15 mouse cellular contexts compared by ENCODE assay signal in the genomic region with DNA sequence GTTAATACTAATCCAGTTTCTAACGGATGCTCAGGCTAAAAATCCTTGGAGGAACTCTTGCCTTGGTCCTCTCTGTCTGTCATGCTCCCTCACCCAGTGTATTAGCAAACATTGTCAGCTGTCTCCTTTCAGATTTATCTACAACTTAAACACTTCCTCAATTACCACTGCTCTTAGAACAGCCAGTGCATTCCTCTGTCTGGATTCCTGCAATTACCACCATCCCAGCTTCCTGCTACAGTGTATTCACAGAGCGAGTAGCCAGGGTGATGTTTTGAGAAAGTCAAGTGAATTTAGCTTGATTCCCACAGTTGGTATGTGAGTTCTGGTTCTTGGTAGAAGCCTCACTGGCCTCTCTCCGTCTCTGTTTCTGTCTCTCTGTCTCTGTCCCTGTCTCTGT.
A peak's percentile ranks its signal among the peaks of the same experiment; 100 is the strongest.
DNase-seq lines count a peak whose midpoint lies in the region; ATAC-seq lines count a peak whose summit lies in the region.
"Had no signal": no experiment of that assay in that cellular context is flagged by ENCODE, and none has a peak within 500 bp of the region (broad histone marks: within the 10 kb centered on the region; RNA-seq: fewer than 3 reads in every experiment).

No protein-coding gene starts in this region.

- H3K36me3 ChIP-seq in kidney, embryonic 15.5 days: no peaks in the 10 kb centered on the region
- H3K36me3 ChIP-seq in midbrain, embryonic 13.5 days: no peaks in the 10 kb centered on the region
- H3K36me3 ChIP-seq: limb, embryonic 15.5 days had no signal

- no peaks in the 10 kb centered on the region for H3K27me3 ChIP-seq in kidney, embryonic 15.5 days
- H3K27me3 ChIP-seq in midbrain, embryonic 13.5 days: no peaks in the 10 kb centered on the region
- H3K27me3 ChIP-seq: CH12.LX; limb, embryonic 15.5 days; Patski had no signal

- peak; percentile 9 for DNase-seq in kidney, adult 9 months
- DNase-seq in 416B (ENCODE audit: low read depth): peak; percentile 37
- DNase-seq in MN1 (ENCODE audit: low spot score): peak; percentile 46
- DNase-seq in thymus, postnatal 10 days (ENCODE audit: low spot score in 2 of 2): no peak
- DNase-seq: cerebellum, adult 18-20 months; heart, adult 2 months; kidney, adult 8-10 months; layer of hippocampus, adult 9-11 months had no signal

- no peak for ATAC-seq in kidney, embryonic 15.5 days (replicated peaks; ENCODE audit: low FRiP score)
- peak; percentile 51 to 62; a peak in 3 of 4 replicates for ATAC-seq in hematopoietic stem cell, adult 5-6 weeks (replicated peaks in 1 of 2; ENCODE audit: insufficient read depth in 1 of 2, low FRiP score in 2 of 2, low TSS enrichment in 1 of 2, low read depth in 1 of 2, poor library complexity in 2 of 2, severe bottlenecking in 2 of 2)
- no peak for ATAC-seq in midbrain, embryonic 13.5 days
- ATAC-seq: Patski had no signal

- no peaks in the 10 kb centered on the region for H3K9me3 ChIP-seq in kidney, embryonic 15.5 days (replicated peaks)
- no peaks in the 10 kb centered on the region for H3K9me3 ChIP-seq in midbrain, embryonic 13.5 days
- H3K9me3 ChIP-seq: limb, embryonic 15.5 days had no signal

- no peak overlapping the region for H3K4me3 ChIP-seq in kidney, embryonic 15.5 days (replicated peaks)
- no peak overlapping the region for H3K4me3 ChIP-seq in midbrain, embryonic 13.5 days (replicated peaks)
- H3K4me3 ChIP-seq: heart, adult 2 months; limb, embryonic 15.5 days had no signal

- WGBS in kidney, embryonic 15.5 days: 45% methylated on average over 3 of the region's 3 CpGs
- WGBS in midbrain, embryonic 13.5 days: 75% methylated on average over 3 of the region's 3 CpGs

- no peak overlapping the region for H3K27ac ChIP-seq in kidney, embryonic 15.5 days
- no peak overlapping the region for H3K27ac ChIP-seq in midbrain, embryonic 13.5 days
- H3K27ac ChIP-seq: heart, adult 2 months; hindbrain, embryonic 14.5 days; limb, embryonic 15.5 days had no signal

- no peak overlapping the region for H3K9ac ChIP-seq in kidney, embryonic 15.5 days
- H3K9ac ChIP-seq in midbrain, embryonic 13.5 days (replicated peaks): no peak overlapping the region
- H3K9ac ChIP-seq: hindbrain, embryonic 14.5 days; limb, embryonic 15.5 days had no signal

- H3K4me1 ChIP-seq in kidney, embryonic 15.5 days: no peaks in the 10 kb centered on the region
- no peaks in the 10 kb centered on the region for H3K4me1 ChIP-seq in midbrain, embryonic 13.5 days (replicated peaks)
- H3K4me1 ChIP-seq: limb, embryonic 15.5 days had no signal

- H3K4me2 ChIP-seq in kidney, embryonic 15.5 days: no peak overlapping the region
- H3K4me2 ChIP-seq in midbrain, embryonic 13.5 days (replicated peaks): no peak overlapping the region
- H3K4me2 ChIP-seq: hindbrain, embryonic 14.5 days; limb, embryonic 15.5 days had no signal

Comparison
In these comparisons a context has a peak if more than half of its experiments do, and no peak if none do; other contexts are left out.
1. DNase-seq: peak in kidney, adult 9 months (single experiment), 416B (single experiment) and MN1 (single experiment); none in thymus, postnatal 10 days (0 of 2).
2. ATAC-seq: peak in hematopoietic stem cell, adult 5-6 weeks (2 of 2); none in kidney, embryonic 15.5 days (single experiment) and midbrain, embryonic 13.5 days (single experiment).